Mouse (Mus musculus): ENCODE measurements around the gene Vps52.

GRCm38 (mm10) chr17:33973572-33973971 lies 18.0 kb downstream of the Vps52 start:
- TF ChIP-seq CTCF (conservative IDR thresholded peaks at IDR 0.05; ENCODE audit: insufficient read depth, insufficient read length, low read depth, low read length): no peak
- no peak for TF ChIP-seq POLR2A (IDR thresholded peaks at IDR 0.05; ENCODE audit: low read depth, low read length)

Measured in kidney, adult 2 months (tissue).